14 mouse cellular contexts compared by ENCODE assay signal in the genomic region with DNA sequence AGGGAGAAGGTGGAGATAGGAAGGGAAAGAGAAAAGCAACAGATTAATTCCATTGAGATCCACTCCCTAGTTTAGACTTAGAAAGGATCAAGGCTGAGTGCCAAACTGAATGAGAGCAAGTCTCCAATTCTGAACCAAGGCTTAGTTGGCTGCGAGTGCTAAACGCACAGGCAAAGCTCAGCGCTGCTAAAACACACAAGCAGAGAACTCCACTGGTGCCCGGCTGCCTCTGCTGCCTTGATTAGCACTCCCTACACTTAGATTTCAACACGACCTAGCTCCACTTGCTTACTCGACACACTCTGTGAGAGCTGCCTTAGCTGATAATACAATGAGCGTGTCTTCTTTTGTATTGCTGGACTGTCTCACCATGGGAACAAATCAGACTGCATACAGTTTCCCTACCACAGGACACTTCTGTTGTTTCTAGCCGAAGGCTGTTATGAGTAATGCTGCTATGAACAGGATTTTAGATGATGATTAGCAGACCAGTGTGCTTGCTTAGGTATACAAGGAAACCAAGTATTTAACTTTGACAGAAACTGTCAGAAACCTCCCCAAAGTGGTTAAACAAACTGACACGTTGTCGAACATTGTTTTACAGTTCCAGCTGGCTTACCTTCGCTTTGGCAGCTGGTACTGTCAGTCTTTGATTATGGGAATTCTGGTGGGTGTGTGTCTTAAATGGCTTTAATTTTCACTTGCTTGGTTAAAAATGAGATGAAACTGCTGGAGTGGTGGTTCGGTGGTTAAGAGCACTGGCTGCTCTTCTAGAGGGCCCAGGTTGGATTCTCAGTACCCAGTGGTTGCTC.
A peak's percentile ranks its signal among the peaks of the same experiment; 100 is the strongest.
DNase-seq lines count a peak whose midpoint lies in the region; TF ChIP-seq lines count a peak whose summit lies in the region.
"Had no signal": no experiment of that assay in that cellular context is flagged by ENCODE, and none has a peak within 500 bp of the region (broad histone marks: within the 10 kb centered on the region; RNA-seq: fewer than 3 reads in every experiment).

No protein-coding gene starts in this region.

- H3K4me3 ChIP-seq in gastrocnemius, adult 2 months = no peak overlapping the region
- no peak overlapping the region for H3K4me3 ChIP-seq in C2C12 (ENCODE audit: insufficient read depth, poor library complexity, severe bottlenecking)
- no peak overlapping the region for H3K4me3 ChIP-seq in lung, adult 2 months (replicated peaks; ENCODE audit: extremely low read depth, low read depth, low read length)
- H3K4me3 ChIP-seq: heart, embryonic 15.5 days; limb, embryonic 12.5 days; liver, embryonic 15.5 days had no signal

- intact Hi-C loops in gastrocnemius, adult 2 months (cut with DNase I) = no loop called here
- intact Hi-C loops in gastrocnemius, postnatal 36 days (cut with DNase I) = no loop called here

- no peaks in the 10 kb centered on the region for H3K79me2 ChIP-seq in C2C12 (ENCODE audit: control insufficient read depth, insufficient read depth)

- H3K27ac ChIP-seq in gastrocnemius, adult 2 months = peak overlapping the region; percentile 16; the same call in 1 of the 2 replicates
- H3K27ac ChIP-seq: heart, embryonic 15.5 days; hindbrain, embryonic 14.5 days; limb, embryonic 12.5 days; liver, embryonic 15.5 days had no signal

- no peaks in the 10 kb centered on the region for H3K27me3 ChIP-seq in C2C12 (ENCODE audit: control insufficient read depth, insufficient read depth, insufficient read length)
- H3K27me3 ChIP-seq: heart, embryonic 15.5 days; limb, embryonic 12.5 days; liver, embryonic 15.5 days had no signal

- TF ChIP-seq POLR2A in lung, adult 2 months (IDR thresholded peaks at IDR 0.05; ENCODE audit: borderline replicate concordance, extremely low read depth, low read depth, low read length) = no peak

- no peaks in the 10 kb centered on the region for H3K4me1 ChIP-seq in lung, adult 2 months (ENCODE audit: control insufficient read depth, insufficient read depth, low read length)
- H3K4me1 ChIP-seq: heart, embryonic 15.5 days; limb, embryonic 12.5 days; liver, embryonic 15.5 days had no signal

- H3K79me3 ChIP-seq in C2C12 (ENCODE audit: low read depth) = no peaks in the 10 kb centered on the region

- no peak for TF ChIP-seq CTCF in gastrocnemius, adult 2 months (IDR thresholded peaks at IDR 0.05)
- TF ChIP-seq CTCF in C2C12 (IDR thresholded peaks at IDR 0.05; ENCODE audit: control insufficient read depth, insufficient read depth, insufficient read length) = no peak
- TF ChIP-seq CTCF in lung, adult 2 months (IDR thresholded peaks at IDR 0.05; ENCODE audit: insufficient read depth, low read length) = no peak

- no peaks in the 10 kb centered on the region for H3K36me3 ChIP-seq in C2C12 (ENCODE audit: control insufficient read depth, insufficient read depth)
- H3K36me3 ChIP-seq: limb, embryonic 12.5 days; liver, embryonic 15.5 days had no signal

- H3ac ChIP-seq in C2C12 (ENCODE audit: control insufficient read depth, insufficient read length, low read depth) = no peak overlapping the region

- peak; percentile 34 for DNase-seq in gastrocnemius, adult 2 months
- DNase-seq in gastrocnemius, postnatal 36 days = no peak
- peak; percentile 78 for DNase-seq in adipocyte (ENCODE audit: low spot score)
- peak; percentile 36 to 52 for DNase-seq in layer of hippocampus, postnatal 14 days (ENCODE audit: low spot score in 2 of 2)
- no peak for DNase-seq in B cell, adult 2 months
- DNase-seq in lung, adult 2 months = no peak
- DNase-seq: cerebellum, adult 18-20 months; kidney, adult 18-20 months; kidney, postnatal 36 days had no signal

- WGBS in lung, adult 2 months = 74% methylated on average over 12 of the region's 12 CpGs

TF ChIP-seq in C2C12, 6 proteins besides CTCF, POLR2A, EP300 and RAD21:
- TF ChIP-seq MYOG (IDR thresholded peaks at IDR 0.05; ENCODE audit: control insufficient read depth, extremely low read depth, insufficient read length) = no peak
- TF ChIP-seq MAX (IDR thresholded peaks at IDR 0.05) = no peak
- TF ChIP-seq MYOD1 (IDR thresholded peaks at IDR 0.05; ENCODE audit: control insufficient read depth, insufficient read length, low read depth) = peak; percentile 56
- TF ChIP-seq USF1 (IDR thresholded peaks at IDR 0.05; ENCODE audit: low read depth) = no peak

Comparison
In these comparisons a context has a peak if more than half of its experiments do, and no peak if none do; other contexts are left out.
1. DNase-seq: peak in gastrocnemius, adult 2 months (single experiment), adipocyte (single experiment) and layer of hippocampus, postnatal 14 days (2 of 2); none in gastrocnemius, postnatal 36 days (0 of 2), B cell, adult 2 months (0 of 2) and lung, adult 2 months (single experiment).